Mouse (Mus musculus) midbrain, embryonic 12.5 days (tissue): ENCODE measurements around the gene Cnga3. TPM values are rescaled to one million over a fixed set of nuclear protein-coding genes. Genes with fewer than 3 reads are reported as not detected.

ENCODE experiments used
- ATAC-seq: fragments of 200-750 bp; cut with Nextera tagmentation; 2 replicates; pipeline ENCODE4 v1.8.0; 2017; ENCODE audit warnings: low read depth, moderate TSS enrichment, moderate library complexity; ENCODE audit not compliant: low FRiP score
- H3K27ac ChIP-seq: fragments of 300-500 bp; sonication (generic); replicated peaks from 2 replicates; pipeline ENCODE4 v1.5.1; 2016; ENCODE audit warnings: mild to moderate bottlenecking
- H3K27me3 ChIP-seq: fragments of 300-500 bp; sonication (generic); 2 replicates; pipeline ENCODE4 v1.6.1; 2016; ENCODE audit warnings: mild to moderate bottlenecking
- H3K36me3 ChIP-seq: fragments of 300-500 bp; sonication (generic); 2 replicates; pipeline ENCODE4 v1.6.1; 2016
- H3K4me1 ChIP-seq: fragments of 300-500 bp; sonication (generic); 2 replicates; pipeline ENCODE4 v1.6.1; 2016
- H3K4me2 ChIP-seq: fragments of 300-500 bp; sonication (generic); replicated peaks from 2 replicates; pipeline ENCODE4 v1.6.1; 2016; ENCODE audit warnings: mild to moderate bottlenecking, moderate library complexity
- H3K4me3 ChIP-seq: fragments of 300-500 bp; sonication (generic); 2 replicates; pipeline ENCODE4 v1.5.1; 2016; ENCODE audit warnings: mild to moderate bottlenecking
- H3K9ac ChIP-seq: fragments of 300-500 bp; sonication (generic); replicated peaks from 2 replicates; pipeline ENCODE4 v1.6.1; 2016; ENCODE audit warnings: mild to moderate bottlenecking, moderate library complexity
- H3K9me3 ChIP-seq: fragments of 300-500 bp; sonication (generic); 2 replicates; pipeline ENCODE4 v1.6.1; 2016; ENCODE audit warnings: mild to moderate bottlenecking
- WGBS: fragments of 180-500 bp; shearing (Covaris S2); methylation state at CpG from one replicate; pipeline ENCODE4 v1.1.7; 2016; 5-methylcytosine and 5-hydroxymethylcytosine counted together
- polyA plus RNA-seq: library from polyadenylated mRNA; unstranded; fragments of >200 nt; fragmentation: Nextera tagmentation; extraction: Ambion mirVana; gene quantifications from 2 replicates; pipeline ENCODE4 v1.2.1, GENCODE M21; 2016

The Cnga3 gene
- polyA plus RNA-seq, 1 experiment from 2014 or later = 0.15 TPM

DNA sequence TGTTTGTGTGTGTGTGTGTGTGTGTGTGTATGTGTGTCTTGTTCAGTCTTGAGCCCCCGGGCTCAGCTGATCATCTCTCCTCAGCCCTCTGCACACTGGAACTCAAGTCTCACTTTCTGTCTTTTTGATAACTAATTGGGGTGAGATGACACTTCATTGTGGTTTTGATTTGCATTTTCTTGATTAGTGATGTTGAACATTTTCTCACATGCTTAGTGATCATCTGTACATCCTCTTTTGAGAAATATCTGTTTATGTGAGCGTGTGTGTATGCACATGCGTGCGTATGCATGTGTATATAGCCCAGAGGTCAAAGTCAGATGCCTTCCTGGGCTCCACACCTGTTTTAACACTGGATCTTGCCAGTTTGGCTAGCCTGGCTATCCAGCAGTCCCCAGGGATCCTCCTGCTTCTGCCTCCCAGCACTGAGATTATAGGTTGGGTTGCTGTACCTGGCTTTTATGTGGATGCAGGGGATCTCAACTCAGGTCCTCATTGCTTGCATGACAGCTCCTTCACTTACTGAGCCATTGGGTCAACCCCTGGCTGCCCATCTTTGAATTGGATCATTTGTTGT, 95.8 kb downstream of the Cnga3 start:
- Histone ChIP-seq H3K4me2 (no peak overlapping the region), H3K9ac (no peak overlapping the region), H3K4me3 (no peak overlapping the region), H3K27me3 (no peaks in the 10 kb centered on the region), H3K9me3 (0 out of 2 replicates have a peak, but pooled peaks cover 2% of the 10 kb centered on the region), H3K27ac (no peak overlapping the region), H3K4me1 (peaks cover 4% of the 10 kb centered on the region; the same call in 1 of the 2 replicates), H3K36me3 (no peaks in the 10 kb centered on the region)
- WGBS = 95% methylated on average over 4 of the region's 4 CpGs
- ATAC-seq = no peak

Other genes starting within 250 kb of the Cnga3 start
- 0.43 and 0.68 TPM in 2 replicates for gene Vwa3b, start 187.8 kb upstream of the Cnga3 start, polyA plus RNA-seq
- 27.4 and 30.6 TPM in 2 replicates for gene Inpp4a, start 85.4 kb downstream of the Cnga3 start, polyA plus RNA-seq
- gene Coa5, start 215.7 kb downstream of the Cnga3 start, polyA plus RNA-seq = 47.5 and 51.2 TPM in 2 replicates
- gene Unc50, start 215.7 kb downstream of the Cnga3 start, polyA plus RNA-seq = 110 and 113 TPM in 2 replicates